ENCODE assay signal across 11 mouse cellular contexts in genomic region chr10:5528284-5528683, GRCm38 (mm10). TPM values are rescaled to one million over a fixed set of nuclear protein-coding genes. Genes with fewer than 3 reads are reported as not detected.
DNase-seq lines count a peak whose midpoint lies in the region; ATAC-seq and TF ChIP-seq lines count a peak whose summit lies in the region.
"Had no signal": no experiment of that assay in that cellular context is flagged by ENCODE, and none has a peak within 500 bp of the region (broad histone marks: within the 10 kb centered on the region; RNA-seq: fewer than 3 reads in every experiment).

No protein-coding gene starts in this region.

- H3K9me3 ChIP-seq in hindbrain, embryonic 16.5 days (ENCODE audit: control insufficient read depth, low read length), result no peaks in the 10 kb centered on the region
- no peaks in the 10 kb centered on the region for H3K9me3 ChIP-seq in hindbrain, embryonic 10.5 days
- H3K9me3 ChIP-seq: heart, embryonic 13.5 days; limb, embryonic 15.5 days had no signal

- ATAC-seq in hindbrain, embryonic 16.5 days, result peak; percentile 69; the same call in 1 of the 2 replicates
- no peak for ATAC-seq in monocyte, adult 5-6 weeks (replicated peaks; ENCODE audit: insufficient number of reproducible peaks, low FRiP score, low TSS enrichment, poor library complexity, severe bottlenecking)

- no peaks in the 10 kb centered on the region for H3K4me1 ChIP-seq in hindbrain, embryonic 16.5 days (ENCODE audit: control insufficient read depth, insufficient read depth, low read depth, low read length)
- no peaks in the 10 kb centered on the region for H3K4me1 ChIP-seq in hindbrain, embryonic 10.5 days (replicated peaks)
- peaks cover 2% of the 10 kb centered on the region; the same call in 1 of the 2 replicates for H3K4me1 ChIP-seq in cortical plate, adult 2 months (ENCODE audit: control insufficient read depth, insufficient read depth, low read length)
- H3K4me1 ChIP-seq: heart, embryonic 13.5 days; limb, embryonic 15.5 days had no signal

- no peak overlapping the region for H3K9ac ChIP-seq in hindbrain, embryonic 16.5 days (ENCODE audit: low read depth, low read length)
- H3K9ac ChIP-seq: heart, embryonic 13.5 days; limb, embryonic 15.5 days had no signal

- H3K4me2 ChIP-seq in hindbrain, embryonic 16.5 days (ENCODE audit: low read length), result no peak overlapping the region
- H3K4me2 ChIP-seq: heart, embryonic 13.5 days; limb, embryonic 15.5 days had no signal

- no peak overlapping the region for H3K4me3 ChIP-seq in hindbrain, embryonic 16.5 days (ENCODE audit: low read length)
- no peak overlapping the region for H3K4me3 ChIP-seq in hindbrain, embryonic 10.5 days
- no peak overlapping the region for H3K4me3 ChIP-seq in cortical plate, adult 2 months (ENCODE audit: insufficient read depth, low read length)
- H3K4me3 ChIP-seq: heart, embryonic 13.5 days; limb, embryonic 15.5 days had no signal

- DNase-seq in hindbrain, embryonic 10.5 days (ENCODE audit: low spot score), result no peak
- peak; percentile 6 for DNase-seq in brain, embryonic 14.5 days (ENCODE audit: low read depth)
- DNase-seq in left cerebral cortex, postnatal 4 days, result peak; percentile 79
- DNase-seq in thymus, postnatal 10 days (ENCODE audit: low spot score in 2 of 2), result no peak
- no peak for DNase-seq in kidney, adult 9 months

- no peak for TF ChIP-seq CTCF in brain, embryonic 14.5 days (IDR thresholded peaks at IDR 0.05; ENCODE audit: borderline replicate concordance, extremely low read depth, insufficient read depth, insufficient read length)
- no peak for TF ChIP-seq CTCF in cortical plate, adult 2 months (IDR thresholded peaks at IDR 0.05; ENCODE audit: extremely low read depth, insufficient read depth, low read length)

- H3K27me3 ChIP-seq in hindbrain, embryonic 16.5 days (replicated peaks; ENCODE audit: control insufficient read depth, insufficient read depth, low read length), result no peaks in the 10 kb centered on the region
- H3K27me3 ChIP-seq in hindbrain, embryonic 10.5 days (ENCODE audit: insufficient read depth, poor library complexity, severe bottlenecking), result no peaks in the 10 kb centered on the region
- H3K27me3 ChIP-seq: heart, embryonic 13.5 days; limb, embryonic 15.5 days had no signal

- no peak for TF ChIP-seq POLR2A in brain, embryonic 14.5 days (IDR thresholded peaks at IDR 0.05; ENCODE audit: borderline replicate concordance, extremely low read depth, insufficient read depth, insufficient read length, poor library complexity, severe bottlenecking)
- no peak for TF ChIP-seq POLR2A in cortical plate, adult 2 months (IDR thresholded peaks at IDR 0.05; ENCODE audit: extremely low read depth, insufficient read depth, low read length)

- intact Hi-C loops in left cerebral cortex, postnatal 4 days (cut with DNase I), result no loop called here

- H3K27ac ChIP-seq in hindbrain, embryonic 16.5 days (ENCODE audit: low read depth, low read length), result no peak overlapping the region
- H3K27ac ChIP-seq in hindbrain, embryonic 10.5 days, result no peak overlapping the region
- H3K27ac ChIP-seq in cortical plate, adult 2 months (ENCODE audit: insufficient read depth, low read length), result peak overlapping the region; percentile 24; the same call in 1 of the 2 replicates
- H3K27ac ChIP-seq: heart, embryonic 13.5 days; limb, embryonic 15.5 days; stomach, postnatal 0 days had no signal

- WGBS in hindbrain, embryonic 16.5 days, result 89% methylated on average over 1 of the region's 1 CpGs
- 95% methylated on average over 1 of the region's 1 CpGs for whole genome bisulfite sequencing in hindbrain, embryonic 10.5 days

- H3K36me3 ChIP-seq in hindbrain, embryonic 16.5 days (ENCODE audit: control insufficient read depth, insufficient read depth, low read length), result no peaks in the 10 kb centered on the region
- H3K36me3 ChIP-seq in hindbrain, embryonic 10.5 days, result no peaks in the 10 kb centered on the region
- H3K36me3 ChIP-seq: heart, embryonic 13.5 days; limb, embryonic 15.5 days had no signal

RNA-seq across cellular contexts. Expression of gene Syne1, which starts 23.0 kb away (rescaled TPM):
- polyA plus RNA-seq in hindbrain, embryonic 16.5 days (2015; fragmentation: Nextera tagmentation; extraction: Ambion mirVana), result 15.1 and 18.7 TPM in 2 replicates
- 2.7 and 3.2 TPM in 2 replicates for polyA plus RNA-seq in hindbrain, embryonic 10.5 days (2016; fragmentation: Nextera tagmentation; extraction: Ambion mirVana)
- polyA plus RNA-seq in brain, embryonic 14.5 days (2012; rRNA removed), result 9.0 and 20.4 TPM in 2 replicates
- polyA plus RNA-seq in cortical plate, adult 2 months (2012; rRNA removed), result 165 and 174 TPM in 2 replicates
- total RNA-seq in left cerebral cortex, postnatal 4 days (2021), result 10 to 100 TPM; 57.9 to 58.8 TPM
- 56.9 to 77.2 TPM (median 63.5 TPM) in 3 replicates for total RNA-seq in monocyte, adult 5-6 weeks (2017)

Comparison
In these comparisons a context has a peak if more than half of its experiments do, and no peak if none do; other contexts are left out.
1. DNase-seq: peak in brain, embryonic 14.5 days (single experiment) and left cerebral cortex, postnatal 4 days (single experiment); none in hindbrain, embryonic 10.5 days (single experiment), thymus, postnatal 10 days (0 of 2) and kidney, adult 9 months (single experiment).